Mouse (Mus musculus) limb, embryonic 14.5 days (tissue): ENCODE data around the gene Ttll13. TPM values are rescaled to one million over a fixed set of nuclear protein-coding genes. Genes with fewer than 3 reads are reported as not detected.

ENCODE experiments used
- ATAC-seq: fragments of 200-750 bp; cut with Nextera tagmentation; 2 replicates; pipeline ENCODE4 v1.8.0; 2017; ENCODE audit warnings: low read depth, moderate number of reproducible peaks, moderate TSS enrichment; ENCODE audit not compliant: low FRiP score
- DNase-seq: peaks from one replicate; pipeline ENCODE4 v3.0.0-alpha.2; 2015; ENCODE audit warnings: low spot score
- H3K27ac ChIP-seq: fragments of 300-500 bp; sonication (generic); replicated peaks from 2 replicates; pipeline ENCODE4 v1.5.1; 2014; ENCODE audit warnings: low read depth, mild to moderate bottlenecking, low read length, moderate library complexity, mixed read lengths
- H3K27me3 ChIP-seq: fragments of 300-500 bp; sonication (generic); 2 replicates; pipeline ENCODE4 v1.6.1; 2014; ENCODE audit warnings: low read length, mixed read lengths; ENCODE audit not compliant: control insufficient read depth, insufficient read depth
- H3K36me3 ChIP-seq: fragments of 300-500 bp; sonication (generic); 2 replicates; pipeline ENCODE4 v1.6.1; 2014; ENCODE audit warnings: mild to moderate bottlenecking, low read length, moderate library complexity, mixed read lengths; ENCODE audit not compliant: control insufficient read depth, insufficient read depth
- H3K4me1 ChIP-seq: fragments of 300-500 bp; sonication (generic); 2 replicates; pipeline ENCODE4 v1.6.1; 2014; ENCODE audit warnings: antibody characterized with exemption, low read length, mixed read lengths; ENCODE audit not compliant: control insufficient read depth, insufficient read depth
- H3K4me2 ChIP-seq: fragments of 300-500 bp; sonication (generic); replicated peaks from 2 replicates; pipeline ENCODE4 v1.6.1; 2014; ENCODE audit warnings: low read depth, mild to moderate bottlenecking, low read length, moderate library complexity; ENCODE audit not compliant: severe bottlenecking
- H3K4me3 ChIP-seq: fragments of 300-500 bp; sonication (generic); replicated peaks from 2 replicates; pipeline ENCODE4 v1.5.1; 2014; ENCODE audit warnings: low read length
- H3K9ac ChIP-seq: fragments of 300-500 bp; sonication (generic); 2 replicates; pipeline ENCODE4 v1.6.1; 2014; ENCODE audit warnings: mild to moderate bottlenecking, low read depth, low read length, moderate library complexity; ENCODE audit not compliant: severe bottlenecking
- H3K9me3 ChIP-seq: fragments of 300-500 bp; sonication (generic); 2 replicates; pipeline ENCODE4 v1.6.1; 2016; ENCODE audit warnings: low read length; ENCODE audit not compliant: control insufficient read depth
- POLR2A ChIP-seq: fragments of 200-500 bp; IDR thresholded peaks from 2 replicates; pipeline ENCODE4 v1.8.0; 2012; ENCODE audit warnings: inconsistent platforms, mild to moderate bottlenecking, moderate library complexity, borderline replicate concordance; ENCODE audit not compliant: insufficient read depth, insufficient read length; ENCODE audit errors: extremely low read depth
- WGBS: fragments of 180-500 bp; shearing (Covaris S2); extraction: QIAGEN DNeasy Blood & Tissue Kit; methylation state at CpG from one replicate; pipeline ENCODE4 v1.1.7; 2014; 5-methylcytosine and 5-hydroxymethylcytosine counted together
- polyA plus RNA-seq, 2 experiments: library from polyadenylated mRNA; depleted of rRNA in 1 of 2; stranded (reverse) in 1 of 2; unstranded in 1 of 2; fragments of >200 nt; fragmentation: Nextera tagmentation in 1 of 2; extraction: Ambion mirVana in 1 of 2; gene quantifications; 2 replicates each; pipeline versions ENCODE4 v1.2.1 to v1.2.3; 2012 to 2014

The Ttll13 gene
- polyA plus RNA-seq, 2 experiments = 0.59 to 0.73 TPM

DNA sequence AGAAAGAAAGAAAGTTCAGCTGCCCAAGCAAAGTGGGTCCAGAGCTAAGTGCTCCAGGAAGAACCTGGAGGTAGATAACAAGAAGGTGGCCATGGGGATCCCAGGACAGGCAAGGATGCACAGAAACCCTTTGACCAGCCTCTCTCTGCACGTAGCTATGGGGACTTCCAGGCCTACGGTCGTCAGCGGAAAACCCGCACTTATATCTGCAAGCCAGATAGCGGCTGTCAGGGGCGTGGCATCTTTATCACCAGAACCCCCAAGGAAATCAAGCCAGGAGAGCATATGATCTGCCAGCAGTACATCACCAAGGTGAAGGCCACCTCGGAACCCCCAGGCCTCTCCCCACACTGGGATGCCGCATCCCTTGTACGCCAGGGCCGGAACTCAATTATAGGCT, 6.7 kb downstream of the Ttll13 start:
- TF ChIP-seq POLR2A = no peak
- no peak for ATAC-seq
- Histone ChIP-seq H3K4me3 (no peak overlapping the region), H3K27ac (no peak overlapping the region), H3K9me3 (no peaks in the 10 kb centered on the region), H3K4me1 (no peaks in the 10 kb centered on the region), H3K9ac (no peak overlapping the region), H3K4me2 (no peak overlapping the region), H3K36me3 (no peaks in the 10 kb centered on the region), H3K27me3 (no peaks in the 10 kb centered on the region)
- WGBS = 83% methylated on average over 11 of the region's 11 CpGs
- DNase-seq = no peak

DNA sequence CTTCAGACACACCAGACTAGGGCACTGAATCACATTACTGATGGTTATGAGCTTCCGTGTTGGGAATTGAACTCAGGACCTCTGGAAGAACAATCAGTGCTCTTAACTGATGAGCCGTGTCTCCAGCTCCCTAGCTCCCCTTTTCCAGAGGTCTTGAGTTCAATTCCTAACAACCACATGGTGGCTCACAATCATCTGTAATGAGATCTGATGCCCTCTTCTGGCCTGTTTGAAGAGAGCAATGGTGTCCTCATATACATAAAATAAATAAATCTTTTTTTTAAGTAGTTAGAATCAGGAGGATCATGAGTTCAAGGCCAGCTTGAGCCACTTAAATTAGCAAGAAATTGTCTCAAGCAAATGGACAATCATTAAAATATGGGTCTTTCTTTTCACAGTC, 9.8 kb downstream of the Ttll13 start:
- H3K4me3 ChIP-seq = no peak overlapping the region
- H3K36me3 ChIP-seq = no peaks in the 10 kb centered on the region
- no peak for DNase-seq
- no peak for TF ChIP-seq POLR2A
- WGBS = 69% methylated on average over 2 of the region's 2 CpGs
- H3K9me3 ChIP-seq = no peaks in the 10 kb centered on the region
- H3K4me1 ChIP-seq = no peaks in the 10 kb centered on the region
- H3K4me2 ChIP-seq = no peak overlapping the region
- no peak for ATAC-seq
- no peak overlapping the region for H3K27ac ChIP-seq
- no peaks in the 10 kb centered on the region for H3K27me3 ChIP-seq
- H3K9ac ChIP-seq = no peak overlapping the region

DNA sequence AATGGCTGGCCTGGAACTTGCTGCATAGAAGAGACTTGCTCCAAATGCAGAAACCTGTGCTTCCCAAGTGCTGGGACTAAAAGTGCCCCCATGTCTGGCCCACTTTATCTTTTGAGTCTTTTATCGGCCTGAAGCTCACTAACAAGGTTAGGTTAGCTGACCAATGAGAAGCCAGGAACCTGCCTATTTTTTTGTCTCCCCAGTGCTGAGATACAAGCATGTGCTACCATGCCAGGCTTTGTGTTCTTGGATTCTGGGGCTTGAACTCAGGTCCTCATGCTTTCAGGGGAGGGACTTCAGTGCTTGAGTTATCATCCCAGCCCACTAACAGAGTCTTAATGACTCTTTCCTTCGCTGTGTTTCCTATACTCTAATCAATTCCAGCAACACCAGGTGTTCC, 11.5 kb downstream of the Ttll13 start:
- ATAC-seq = no peak
- WGBS = 53% methylated on average over 2 of the region's 2 CpGs

DNA sequence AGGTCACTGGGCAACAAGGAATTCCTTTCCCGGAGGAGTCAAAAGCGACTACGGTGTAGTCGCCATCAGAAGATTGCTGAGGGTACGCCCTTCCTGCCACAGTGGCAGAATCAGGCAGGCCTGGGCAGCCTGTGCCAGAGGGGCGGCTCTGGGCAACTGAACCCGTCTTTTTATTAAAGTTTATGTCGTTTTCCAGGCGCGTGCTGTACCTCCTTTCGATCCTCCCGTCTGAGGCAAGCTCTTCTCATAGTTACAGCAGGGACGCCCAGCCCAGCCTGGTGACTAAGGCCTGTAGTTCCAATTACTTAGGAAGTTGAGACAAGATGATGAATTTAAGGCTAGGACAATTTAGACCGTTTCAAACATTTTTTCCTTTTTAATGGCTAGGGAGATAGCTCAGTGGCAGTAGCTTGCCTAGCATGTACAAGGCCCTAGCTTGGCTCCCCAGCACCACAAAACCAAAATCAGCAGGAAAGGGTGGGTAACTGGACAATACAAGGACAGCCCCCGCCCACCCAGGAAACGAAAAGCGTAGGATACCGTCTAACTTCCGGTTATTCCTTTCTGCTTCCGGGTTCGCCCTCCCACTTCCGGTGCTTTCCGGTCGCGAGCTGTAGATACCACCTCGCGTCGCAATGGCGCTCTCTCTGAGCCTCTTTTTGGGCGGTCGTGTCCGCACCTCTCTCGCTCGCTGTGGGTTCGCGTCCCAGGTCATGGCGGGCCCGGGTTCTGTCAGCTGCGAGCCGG, 14.6 kb downstream of the Ttll13 start, which contains the start of gene Ngrn:
Gene Ngrn (plus strand): TSS at position 591 of the 747 bp plus-strand sequence.
- Histone ChIP-seq H3K27ac (peak within 1 kb of the TSS; percentile 81), H3K9ac (peak within 1 kb of the TSS; percentile 75), H3K9me3 (no peaks in the 10 kb centered on the region), H3K4me2 (peak within 1 kb of the TSS; percentile 48), H3K27me3 (no peaks in the 10 kb centered on the region), H3K36me3 (peaks cover 19% of the 10 kb centered on the region), H3K4me3 (peak within 1 kb of the TSS; percentile 94), H3K4me1 (no peaks in the 10 kb centered on the region)
- ATAC-seq = peak; percentile 93
- DNase-seq = peak; percentile 92
- peak; percentile 79; the same call in 1 of the 2 replicates for TF ChIP-seq POLR2A
- WGBS = 25% methylated on average over 40 of the region's 40 CpGs

More for the DNA sequence above, 11.5 kb downstream of the Ttll13 start:
- Histone ChIP-seq H3K9me3 (no peaks in the 10 kb centered on the region), H3K27me3 (no peaks in the 10 kb centered on the region), H3K4me2 (no peak overlapping the region), H3K27ac (no peak overlapping the region), H3K9ac (no peak overlapping the region), H3K4me3 (no peak overlapping the region), H3K36me3 (no peaks in the 10 kb centered on the region), H3K4me1 (no peaks in the 10 kb centered on the region)
- DNase-seq = no peak
- TF ChIP-seq POLR2A = no peak

DNA sequence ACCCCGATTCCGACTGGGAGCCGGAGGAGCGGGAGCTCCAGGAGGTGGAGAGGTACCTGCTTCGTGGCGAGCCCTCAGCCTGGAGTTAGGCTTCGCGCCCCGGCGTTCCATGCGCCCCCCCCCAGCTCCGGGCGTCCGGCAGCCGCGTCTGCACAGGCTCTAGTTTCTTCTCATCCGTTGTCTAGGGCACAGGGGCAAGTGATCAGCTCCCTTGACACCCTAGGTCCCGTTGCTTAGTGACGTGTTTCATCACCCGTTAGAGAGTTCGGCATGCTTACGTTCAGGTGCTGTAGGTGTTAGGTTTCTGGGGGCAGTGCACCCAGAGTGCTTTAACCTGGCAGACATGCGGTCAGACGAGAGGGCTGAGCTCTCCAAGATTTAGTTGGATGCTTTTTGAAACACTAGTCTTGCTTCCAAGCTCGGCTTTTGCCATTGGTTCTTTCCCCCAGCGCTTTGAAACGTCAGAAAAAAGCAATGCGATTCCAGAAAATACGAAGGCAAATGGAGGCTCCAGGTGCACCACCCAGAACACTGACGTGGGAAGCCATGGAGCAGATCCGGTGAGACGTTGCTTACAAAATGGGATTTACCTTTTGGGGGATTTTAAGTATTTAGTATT, 15.3 kb downstream of the Ttll13 start:
- ATAC-seq (no peak; the same call in 1 of the 2 replicates), DNase-seq (no peak)
- H3K9me3 ChIP-seq = no peaks in the 10 kb centered on the region
- H3K27ac ChIP-seq = peak overlapping the region; percentile 81
- peak overlapping the region; percentile 48 for H3K4me2 ChIP-seq
- peak overlapping the region; percentile 75 for H3K9ac ChIP-seq
- peaks cover 25% of the 10 kb centered on the region for H3K36me3 ChIP-seq
- WGBS = under 1% methylated on average over 32 of the region's 32 CpGs
- no peak for TF ChIP-seq POLR2A
- H3K4me1 ChIP-seq = no peaks in the 10 kb centered on the region
- no peaks in the 10 kb centered on the region for H3K27me3 ChIP-seq
- H3K4me3 ChIP-seq = peak overlapping the region; percentile 94
